Mouse (Mus musculus): ENCODE measurements around the gene Tbcb. TPM values are rescaled to one million over a fixed set of nuclear protein-coding genes. Genes with fewer than 3 reads are reported as not detected.
"Not testable (repeated sequence)": the region's sequence is repeated elsewhere in the genome, so short reads cannot be mapped to it uniquely, and the experiment has no call there.

Gene Tbcb
- total RNA-seq, 2 experiments from 2014 or later: 48.2 to 113 TPM

- no peak for ATAC-seq (replicated peaks; ENCODE audit: poor library complexity, severe bottlenecking)
Measured at GRCm38 (mm10) chr7:30224206-30224605, 7.9 kb downstream of the Tbcb start.

GRCm38 (mm10) chr7:30222205-30222604 lies 9.9 kb downstream of the Tbcb start:
- no peak for ATAC-seq (replicated peaks; ENCODE audit: poor library complexity, severe bottlenecking)

GRCm38 (mm10) chr7:30221433-30221832 lies 10.6 kb downstream of the Tbcb start:
- ATAC-seq (replicated peaks; ENCODE audit: poor library complexity, severe bottlenecking): no peak

- ATAC-seq (replicated peaks; ENCODE audit: poor library complexity, severe bottlenecking): no peak; the same call in 1 of the 2 replicates
Measured at GRCm38 (mm10) chr7:30220008-30220356, 12.1 kb downstream of the Tbcb start.

GRCm38 (mm10) chr7:30219293-30220007 lies 12.6 kb downstream of the Tbcb start:
- ATAC-seq (replicated peaks; ENCODE audit: poor library complexity, severe bottlenecking): peak; percentile 91

GRCm38 (mm10) chr7:30217277-30217676 lies 14.8 kb downstream of the Tbcb start:
- ATAC-seq (replicated peaks; ENCODE audit: poor library complexity, severe bottlenecking): no peak

- ATAC-seq (replicated peaks; ENCODE audit: poor library complexity, severe bottlenecking): peak; percentile 64
Measured at GRCm38 (mm10) chr7:30216723-30217151, 15.3 kb downstream of the Tbcb start.

GRCm38 (mm10) chr7:30215875-30216274 lies 16.2 kb downstream of the Tbcb start:
- ATAC-seq (replicated peaks; ENCODE audit: poor library complexity, severe bottlenecking): no peak

- ATAC-seq (replicated peaks; ENCODE audit: poor library complexity, severe bottlenecking): no peak
Measured at GRCm38 (mm10) chr7:30213881-30214280, 18.2 kb downstream of the Tbcb start.

GRCm38 (mm10) chr7:30211025-30211424 lies 21.0 kb downstream of the Tbcb start:
- ATAC-seq (replicated peaks; ENCODE audit: poor library complexity, severe bottlenecking): no peak

GRCm38 (mm10) chr7:30206364-30206763 lies 25.7 kb downstream of the Tbcb start:
- not testable (repeated sequence) for ATAC-seq (replicated peaks; ENCODE audit: poor library complexity, severe bottlenecking)

- peak; percentile 87 for ATAC-seq (replicated peaks; ENCODE audit: poor library complexity, severe bottlenecking)
Measured at GRCm38 (mm10) chr7:30205383-30205782, 26.7 kb downstream of the Tbcb start.

- ATAC-seq (replicated peaks; ENCODE audit: poor library complexity, severe bottlenecking): no peak
Measured at GRCm38 (mm10) chr7:30204380-30204779, 27.7 kb downstream of the Tbcb start.

- no peak for ATAC-seq (replicated peaks; ENCODE audit: poor library complexity, severe bottlenecking)
Measured at GRCm38 (mm10) chr7:30202895-30203690, 29.0 kb downstream of the Tbcb start.

GRCm38 (mm10) chr7:30200661-30201060 lies 31.4 kb downstream of the Tbcb start:
- ATAC-seq (replicated peaks; ENCODE audit: poor library complexity, severe bottlenecking): not testable (repeated sequence)

- ATAC-seq (replicated peaks; ENCODE audit: poor library complexity, severe bottlenecking): no peak
Measured at GRCm38 (mm10) chr7:30200200-30200599, 31.9 kb downstream of the Tbcb start.

GRCm38 (mm10) chr7:30199498-30200139 lies 32.5 kb downstream of the Tbcb start:
- ATAC-seq (replicated peaks; ENCODE audit: poor library complexity, severe bottlenecking): no peak

GRCm38 (mm10) chr7:30198481-30198971 lies 33.5 kb downstream of the Tbcb start, which contains the start of gene Capns1:
TSS of gene Capns1 (minus strand) at chr7:30198811.
- peak; percentile 62 for ATAC-seq (replicated peaks; ENCODE audit: poor library complexity, severe bottlenecking)

GRCm38 (mm10) chr7:30197592-30198129 lies 34.4 kb downstream of the Tbcb start:
- no peak for ATAC-seq (replicated peaks; ENCODE audit: poor library complexity, severe bottlenecking)

GRCm38 (mm10) chr7:30196171-30196570 lies 35.9 kb downstream of the Tbcb start:
- ATAC-seq (replicated peaks; ENCODE audit: poor library complexity, severe bottlenecking): peak; percentile 18; the same call in 1 of the 2 replicates
